14 mouse cellular contexts compared by ENCODE assay signal in the genomic region with DNA sequence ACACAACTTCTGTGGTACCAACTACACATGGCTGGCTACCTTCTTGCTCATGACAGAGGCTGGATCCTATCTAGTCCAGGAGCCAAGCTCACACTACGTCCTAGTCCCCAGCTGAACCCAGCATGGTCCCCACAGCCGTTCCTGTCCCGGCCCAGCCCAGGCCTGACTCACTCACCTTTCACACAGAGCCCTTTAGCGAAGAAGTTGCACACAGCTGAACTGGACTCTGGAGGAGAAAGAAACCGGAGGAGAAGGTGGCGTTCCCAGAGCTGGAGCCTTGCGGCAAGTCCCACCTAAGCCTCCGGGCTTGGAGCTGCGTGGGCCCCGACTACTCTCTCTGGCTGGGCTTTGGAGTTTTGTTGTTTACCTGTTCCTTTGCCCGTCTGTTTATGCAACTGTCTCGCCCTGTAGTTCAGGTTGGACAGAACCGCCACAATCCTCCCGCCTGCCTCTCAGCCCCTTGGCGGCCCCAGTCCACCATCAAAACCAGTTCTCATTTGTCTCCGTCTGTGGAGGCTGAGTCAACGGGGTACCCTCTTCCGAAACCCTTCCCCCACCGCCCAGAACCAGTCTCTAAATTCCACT. TPM values are rescaled to one million over a fixed set of nuclear protein-coding genes. Genes with fewer than 3 reads are reported as not detected.
DNase-seq lines count a peak whose midpoint lies in the region; ATAC-seq lines count a peak whose summit lies in the region.
"Had no signal": no experiment of that assay in that cellular context is flagged by ENCODE, and none has a peak within 500 bp of the region (broad histone marks: within the 10 kb centered on the region; RNA-seq: fewer than 3 reads in every experiment).

No protein-coding gene starts in this region.

- DNase-seq in heart, postnatal 25 days (ENCODE audit: low spot score), result no peak
- no peak for DNase-seq in neural tube, embryonic 10.5 days (ENCODE audit: extremely low spot score, low spot score)
- DNase-seq in R1 (ENCODE audit: low read depth, low spot score), result peak; percentile 43
- no peak for DNase-seq in limb, embryonic 10.5 days (ENCODE audit: low spot score)
- DNase-seq in right cerebral cortex, postnatal 25 days, result no peak
- DNase-seq: cerebellum, adult 9-11 months; gastrocnemius, postnatal 10 days; kidney, postnatal 14 days; liver, embryonic 13.5 days had no signal

- no peaks in the 10 kb centered on the region for H3K27me3 ChIP-seq in heart, embryonic 14.5 days (ENCODE audit: control insufficient read depth, insufficient read depth, low read length)
- H3K27me3 ChIP-seq in neural tube, embryonic 12.5 days (replicated peaks), result peaks cover 10% of the 10 kb centered on the region
- H3K27me3 ChIP-seq in limb, embryonic 10.5 days (ENCODE audit: low read depth, poor library complexity, severe bottlenecking), result peaks cover 21% of the 10 kb centered on the region
- H3K27me3 ChIP-seq: hindbrain, embryonic 15.5 days had no signal

- H3K4me2 ChIP-seq in heart, embryonic 14.5 days (ENCODE audit: low read length), result peak overlapping the region; percentile 18; the same call in 1 of the 2 replicates
- H3K4me2 ChIP-seq in neural tube, embryonic 12.5 days (replicated peaks), result peak overlapping the region; percentile 27; the same call in 1 of the 2 replicates
- H3K4me2 ChIP-seq: hindbrain, embryonic 15.5 days; liver, embryonic 13.5 days had no signal

- H3K9me3 ChIP-seq in heart, embryonic 14.5 days (ENCODE audit: control insufficient read depth, low read length), result no peaks in the 10 kb centered on the region
- no peaks in the 10 kb centered on the region for H3K9me3 ChIP-seq in neural tube, embryonic 12.5 days
- no peaks in the 10 kb centered on the region for H3K9me3 ChIP-seq in limb, embryonic 10.5 days (replicated peaks)
- H3K9me3 ChIP-seq: hindbrain, embryonic 15.5 days; liver, embryonic 13.5 days had no signal

- peaks cover 10 to 22% of the 10 kb centered on the region in 2 experiments; a peak in 3 of 4 replicates for H3K4me1 ChIP-seq in heart, embryonic 14.5 days (ENCODE audit: control insufficient read depth in 2 of 2, insufficient read depth in 2 of 2, low read length in 2 of 2)
- H3K4me1 ChIP-seq in neural tube, embryonic 12.5 days, result peaks cover 25% of the 10 kb centered on the region
- H3K4me1 ChIP-seq in limb, embryonic 10.5 days, result peaks cover 31% of the 10 kb centered on the region

- no peak overlapping the region for H3K9ac ChIP-seq in heart, embryonic 14.5 days (ENCODE audit: low read length)
- H3K9ac ChIP-seq in neural tube, embryonic 12.5 days, result no peak overlapping the region
- H3K9ac ChIP-seq: hindbrain, embryonic 15.5 days; liver, embryonic 13.5 days had no signal

- no peak overlapping the region for H3K4me3 ChIP-seq in heart, embryonic 14.5 days (ENCODE audit: control insufficient read depth in 1 of 2, insufficient read depth in 1 of 2, low read depth in 1 of 2, low read length in 2 of 2)
- H3K4me3 ChIP-seq in neural tube, embryonic 12.5 days, result no peak overlapping the region
- peak overlapping the region; percentile 28; the same call in 1 of the 2 replicates for H3K4me3 ChIP-seq in limb, embryonic 10.5 days
- H3K4me3 ChIP-seq: hindbrain, embryonic 15.5 days; liver, embryonic 13.5 days had no signal

- H3K27ac ChIP-seq in heart, embryonic 14.5 days (replicated peaks in 1 of 2; ENCODE audit: control insufficient read depth in 1 of 2, insufficient read depth in 1 of 2, low read depth in 2 of 2, low read length in 2 of 2), result no peak overlapping the region
- H3K27ac ChIP-seq in neural tube, embryonic 12.5 days, result no peak overlapping the region
- peak overlapping the region; percentile 80; the same call in 1 of the 2 replicates for H3K27ac ChIP-seq in limb, embryonic 10.5 days
- H3K27ac ChIP-seq: hindbrain, embryonic 15.5 days; liver, embryonic 13.5 days; macrophage had no signal

- 57% methylated on average over 19 of the region's 19 CpGs for WGBS in heart, embryonic 14.5 days
- 49% methylated on average over 19 of the region's 19 CpGs for WGBS in neural tube, embryonic 12.5 days
- WGBS in limb, embryonic 10.5 days, result 43% methylated on average over 19 of the region's 19 CpGs

- ATAC-seq in heart, embryonic 14.5 days (ENCODE audit: insufficient number of reproducible peaks, insufficient read depth, low FRiP score, low read depth), result no peak
- no peak for ATAC-seq in neural tube, embryonic 12.5 days (ENCODE audit: low FRiP score, low read depth)
- ATAC-seq: CD4-positive, CD25-positive, alpha-beta regulatory T cell, adult 4 months had no signal

- intact Hi-C loops in heart, postnatal 25 days (cut with DNase I), result no loop called here

- H3K36me3 ChIP-seq in heart, embryonic 14.5 days (ENCODE audit: control insufficient read depth, insufficient read depth, low read length), result no peaks in the 10 kb centered on the region; the same call in 1 of the 2 replicates
- H3K36me3 ChIP-seq in neural tube, embryonic 12.5 days, result no peaks in the 10 kb centered on the region
- peaks cover 13% of the 10 kb centered on the region for H3K36me3 ChIP-seq in limb, embryonic 10.5 days
- H3K36me3 ChIP-seq: hindbrain, embryonic 15.5 days; liver, embryonic 13.5 days had no signal

RNA-seq across cellular contexts. Expression of a gene that starts 1.1 kb away (rescaled TPM):
- 0.18 and 0.19 TPM in 2 replicates for polyA plus RNA-seq in heart, embryonic 14.5 days (2014; fragmentation: Nextera tagmentation; extraction: Ambion mirVana)
- total RNA-seq in heart, postnatal 25 days (2021), result not detected
- polyA plus RNA-seq in neural tube, embryonic 12.5 days (2016; fragmentation: Nextera tagmentation; extraction: Ambion mirVana), result 0.38 and 0.59 TPM in 2 replicates
- polyA plus RNA-seq in limb, embryonic 10.5 days (2016; fragmentation: Nextera tagmentation; extraction: Ambion mirVana), result 0.67 and 0.90 TPM in 2 replicates
- total RNA-seq: gastrocnemius, postnatal 10 days had no signal
- polyA plus RNA-seq: liver, embryonic 13.5 days; macrophage had no signal

RNA-seq across cellular contexts. Expression of a gene that starts 24.5 kb away (rescaled TPM):
- 15.4 and 20.0 TPM in 2 replicates for polyA plus RNA-seq in heart, embryonic 14.5 days (2014; fragmentation: Nextera tagmentation; extraction: Ambion mirVana)
- 1 to 10 TPM; 6.0 to 7.1 TPM for total RNA-seq in heart, postnatal 25 days (2021)
- 21.9 and 22.8 TPM in 2 replicates for polyA plus RNA-seq in neural tube, embryonic 12.5 days (2016; fragmentation: Nextera tagmentation; extraction: Ambion mirVana)
- 26.7 and 28.4 TPM in 2 replicates for polyA plus RNA-seq in limb, embryonic 10.5 days (2016; fragmentation: Nextera tagmentation; extraction: Ambion mirVana)

RNA-seq across cellular contexts. Expression of a gene that starts 24.8 kb away (rescaled TPM):
- polyA plus RNA-seq in heart, embryonic 14.5 days (2014; fragmentation: Nextera tagmentation; extraction: Ambion mirVana), result 43.0 and 44.8 TPM in 2 replicates
- total RNA-seq in heart, postnatal 25 days (2021), result 10 to 100 TPM; 13.9 to 15.0 TPM
- polyA plus RNA-seq in neural tube, embryonic 12.5 days (2016; fragmentation: Nextera tagmentation; extraction: Ambion mirVana), result 49.9 and 51.0 TPM in 2 replicates
- 55.0 and 55.4 TPM in 2 replicates for polyA plus RNA-seq in limb, embryonic 10.5 days (2016; fragmentation: Nextera tagmentation; extraction: Ambion mirVana)

RNA-seq across cellular contexts. Expression of a gene that starts 43.0 kb away (rescaled TPM):
- 13.3 and 16.8 TPM in 2 replicates for polyA plus RNA-seq in heart, embryonic 14.5 days (2014; fragmentation: Nextera tagmentation; extraction: Ambion mirVana)
- 10 to 100 TPM; 12.5 to 17.7 TPM for total RNA-seq in heart, postnatal 25 days (2021)
- 95.8 TPM in 2 replicates for polyA plus RNA-seq in neural tube, embryonic 12.5 days (2016; fragmentation: Nextera tagmentation; extraction: Ambion mirVana)
- polyA plus RNA-seq in limb, embryonic 10.5 days (2016; fragmentation: Nextera tagmentation; extraction: Ambion mirVana), result 111 and 130 TPM in 2 replicates

RNA-seq across cellular contexts. Expression of a gene that starts 58.8 kb away (rescaled TPM):
- 13.4 and 13.6 TPM in 2 replicates for polyA plus RNA-seq in heart, embryonic 14.5 days (2014; fragmentation: Nextera tagmentation; extraction: Ambion mirVana)
- total RNA-seq in heart, postnatal 25 days (2021), result 1 to 10 TPM; 2.7 to 3.8 TPM
- 26.1 and 26.7 TPM in 2 replicates for polyA plus RNA-seq in neural tube, embryonic 12.5 days (2016; fragmentation: Nextera tagmentation; extraction: Ambion mirVana)
- 14.2 and 15.7 TPM in 2 replicates for polyA plus RNA-seq in limb, embryonic 10.5 days (2016; fragmentation: Nextera tagmentation; extraction: Ambion mirVana)
